Mouse (Mus musculus): ENCODE measurements around the gene Clec4b2.

GRCm38 (mm10) chr6:123237582-123237981, 64.9 kb downstream of the Clec4b2 start:
- TF ChIP-seq CTCF (IDR thresholded peaks at IDR 0.05; ENCODE audit: borderline replicate concordance, insufficient read depth, low read depth, low read length) (no peak), POLR2A (IDR thresholded peaks at IDR 0.05; ENCODE audit: borderline replicate concordance, insufficient read depth, low read length) (no peak)

All from cerebellum, adult 2 months (tissue).